Mouse (Mus musculus) spleen, adult 2 months (tissue): Measurements from ENCODE around the gene Auts2.

Experiments used
- CTCF ChIP-seq: fragments of 200-500 bp; IDR thresholded peaks from 2 replicates; pipeline ENCODE4 v1.5.1; 2011; ENCODE audit warnings: mild to moderate bottlenecking, inconsistent platforms; ENCODE audit not compliant: insufficient read depth, insufficient read length, insufficient replicate concordance; ENCODE audit errors: extremely low read depth
- POLR2A ChIP-seq: fragments of 200-500 bp; IDR thresholded peaks from 2 replicates; pipeline ENCODE4 v1.6.1; 2011; ENCODE audit warnings: low read depth, low read length, inconsistent platforms

GRCm38 (mm10) chr5:131531744-131532552 lies 1011.2 kb downstream of the Auts2 start:
- TF ChIP-seq CTCF (no peak), POLR2A (no peak)
